Mouse (Mus musculus): ENCODE measurements around the gene Ftsj1.

- no peak for TF ChIP-seq CTCF (conservative IDR thresholded peaks at IDR 0.05; ENCODE audit: low read length)
- no peak for TF ChIP-seq NANOG (IDR thresholded peaks at IDR 0.05; ENCODE audit: borderline replicate concordance, low read length)
- no peak for TF ChIP-seq POU5F1 (IDR thresholded peaks at IDR 0.05; ENCODE audit: borderline replicate concordance, low read length)
Observed at GRCm38 (mm10) chrX:8230272-8230671, 21.9 kb downstream of the Ftsj1 start.
